Mouse (Mus musculus): Measurements from ENCODE around the gene Npc1l1.

Npc1l1 gene

DNA sequence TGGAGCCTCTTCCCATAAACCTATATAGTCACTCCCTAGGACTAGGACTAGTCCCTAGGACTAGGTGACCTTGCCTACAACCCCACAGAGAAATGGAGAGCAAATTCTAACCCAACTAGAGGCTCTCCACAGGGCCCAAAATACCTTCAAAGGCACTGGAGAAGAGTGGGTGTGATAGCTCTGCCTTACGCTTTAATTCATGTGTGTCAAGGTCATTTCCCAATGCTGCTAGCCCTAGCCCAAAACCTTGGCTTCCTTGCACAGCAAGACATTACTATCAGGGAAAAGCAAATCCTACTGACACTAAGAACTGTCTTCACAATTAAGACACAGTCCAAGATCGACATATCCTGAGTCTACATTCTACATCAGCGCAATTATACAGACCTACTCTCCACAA, 66.9 kb downstream of the Npc1l1 start:
- no peak for DNase-seq (ENCODE audit: low read depth, low spot score)

DNA sequence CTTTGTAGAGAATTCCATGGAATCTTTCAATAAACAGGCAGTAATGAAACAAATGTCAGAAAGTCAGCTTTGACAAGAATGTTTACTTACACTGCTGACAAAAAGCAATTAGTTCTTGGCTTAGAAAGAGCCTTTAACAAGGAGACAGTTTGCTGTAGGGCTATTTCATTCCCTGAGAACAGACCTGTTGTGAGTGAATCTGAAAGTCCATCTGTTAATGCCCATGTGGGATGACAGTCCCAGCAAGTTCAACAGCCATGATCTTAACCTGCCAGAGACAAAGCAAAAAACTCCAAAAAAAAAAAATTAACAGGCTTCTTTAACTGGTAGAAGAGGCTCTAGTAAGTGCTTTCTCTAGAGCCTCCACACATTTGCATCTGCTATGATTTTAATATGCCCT, 68.4 kb downstream of the Npc1l1 start:
- DNase-seq (ENCODE audit: low read depth, low spot score), result no peak
